Mouse (Mus musculus): ENCODE results near the gene Ccdc138.

DNA sequence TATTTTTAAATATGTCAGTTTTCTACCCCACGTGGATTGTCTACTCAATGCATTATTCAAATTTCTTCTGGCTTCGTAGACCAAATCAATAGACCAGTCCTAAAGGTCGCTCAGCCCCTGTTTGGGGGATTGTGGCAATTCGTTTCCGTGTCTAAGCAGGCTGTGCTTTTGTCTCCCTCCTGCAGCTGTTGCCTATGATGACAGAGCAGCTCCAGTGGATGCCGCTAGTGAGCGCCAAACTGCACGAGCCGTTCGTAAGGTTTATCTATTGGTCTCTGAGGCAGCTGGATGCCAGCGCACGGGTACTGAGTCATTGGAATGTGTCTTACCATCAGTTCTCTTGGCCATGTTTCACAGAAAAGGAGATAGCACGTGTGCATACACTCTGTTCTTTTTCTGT is 42.9 kb downstream of the Ccdc138 start:
- TF ChIP-seq CTCF (IDR thresholded peaks at IDR 0.05): no peak
- TF ChIP-seq EP300 (IDR thresholded peaks at IDR 0.05): no peak
